Mouse (Mus musculus): ENCODE data around the gene Kcnip4. TPM values are rescaled to one million over a fixed set of nuclear protein-coding genes. Genes with fewer than 3 reads are reported as not detected.
A peak's percentile ranks its signal among the peaks of the same experiment; 100 is the strongest.

The Kcnip4 gene
- polyA plus RNA-seq (2015; fragmentation: Nextera tagmentation; extraction: Ambion mirVana) = 0.27 and 0.51 TPM in 2 replicates

GRCm38 (mm10) chr5:49524394-49525241, at the start of gene Kcnip4:
TSS of gene Kcnip4 (minus strand) at chr5:49524907.
- no peak for ATAC-seq (ENCODE audit: extremely low read depth, insufficient number of reproducible peaks, low FRiP score, low TSS enrichment)
- 2% methylated on average over 49 of the region's 50 CpGs for WGBS
- Histone ChIP-seq H3K36me3 (no peaks in the 10 kb centered on the region), H3K4me2 (peak within 1 kb of the TSS; percentile 97), H3K9me3 (no peaks in the 10 kb centered on the region), H3K9ac (peak within 1 kb of the TSS; percentile 67), H3K27ac (replicated peaks) (no peak within 1 kb of the TSS), H3K4me1 (peaks cover 12% of the 10 kb centered on the region; the same call in 1 of the 2 replicates), H3K4me3 (peak within 1 kb of the TSS; percentile 58), H3K27me3 (replicated peaks) (peaks cover 50% of the 10 kb centered on the region)

GRCm38 (mm10) chr5:49571876-49572275, 47.2 kb upstream of the Kcnip4 start:
- no peak overlapping the region for H3K27ac ChIP-seq (replicated peaks)
- no peaks in the 10 kb centered on the region for H3K36me3 ChIP-seq
- no peaks in the 10 kb centered on the region for H3K27me3 ChIP-seq (replicated peaks)
- no peak overlapping the region for H3K4me3 ChIP-seq
- 70% methylated on average over 4 of the region's 4 CpGs for WGBS
- H3K9ac ChIP-seq = no peak overlapping the region
- H3K4me1 ChIP-seq = no peaks in the 10 kb centered on the region
- no peaks in the 10 kb centered on the region for H3K9me3 ChIP-seq
- H3K4me2 ChIP-seq = no peak overlapping the region
- ATAC-seq (ENCODE audit: extremely low read depth, insufficient number of reproducible peaks, low FRiP score, low TSS enrichment) = no peak

- no peak overlapping the region for H3K4me3 ChIP-seq
- no peak overlapping the region for H3K9ac ChIP-seq
- no peaks in the 10 kb centered on the region for H3K4me1 ChIP-seq
- no peak for ATAC-seq (ENCODE audit: extremely low read depth, insufficient number of reproducible peaks, low FRiP score, low TSS enrichment)
- no peak overlapping the region for H3K27ac ChIP-seq (replicated peaks)
- no peaks in the 10 kb centered on the region for H3K27me3 ChIP-seq (replicated peaks)
- H3K9me3 ChIP-seq = no peaks in the 10 kb centered on the region
- H3K36me3 ChIP-seq = no peaks in the 10 kb centered on the region
- WGBS = 80% methylated on average over 4 of the region's 4 CpGs
- H3K4me2 ChIP-seq = no peak overlapping the region
Measured at GRCm38 (mm10) chr5:49563751-49564150, 39.0 kb upstream of the Kcnip4 start.

GRCm38 (mm10) chr5:49557436-49557835, 32.7 kb upstream of the Kcnip4 start:
- Histone ChIP-seq H3K36me3 (no peaks in the 10 kb centered on the region), H3K9me3 (no peaks in the 10 kb centered on the region), H3K4me3 (no peak overlapping the region), H3K9ac (no peak overlapping the region), H3K4me1 (no peaks in the 10 kb centered on the region), H3K27me3 (replicated peaks) (no peaks in the 10 kb centered on the region), H3K27ac (replicated peaks) (no peak overlapping the region), H3K4me2 (no peak overlapping the region)
- 61% methylated on average over 3 of the region's 3 CpGs for WGBS
- ATAC-seq (ENCODE audit: extremely low read depth, insufficient number of reproducible peaks, low FRiP score, low TSS enrichment) = no peak

- 75% methylated on average over 3 of the region's 3 CpGs for WGBS
- no peak overlapping the region for H3K27ac ChIP-seq (replicated peaks)
- H3K9me3 ChIP-seq = no peaks in the 10 kb centered on the region
- H3K4me2 ChIP-seq = no peak overlapping the region
- no peak overlapping the region for H3K4me3 ChIP-seq
- ATAC-seq (ENCODE audit: extremely low read depth, insufficient number of reproducible peaks, low FRiP score, low TSS enrichment) = no peak
- H3K9ac ChIP-seq = no peak overlapping the region
- H3K27me3 ChIP-seq (replicated peaks) = no peaks in the 10 kb centered on the region
- no peaks in the 10 kb centered on the region for H3K4me1 ChIP-seq
- no peaks in the 10 kb centered on the region for H3K36me3 ChIP-seq
Measured at GRCm38 (mm10) chr5:49547884-49548283, 23.2 kb upstream of the Kcnip4 start.

GRCm38 (mm10) chr5:49529362-49529761, 4.7 kb upstream of the Kcnip4 start:
- Histone ChIP-seq H3K36me3 (no peaks in the 10 kb centered on the region), H3K4me3 (no peak overlapping the region), H3K9me3 (no peaks in the 10 kb centered on the region), H3K9ac (no peak overlapping the region), H3K27ac (replicated peaks) (no peak overlapping the region), H3K4me1 (peaks cover 8% of the 10 kb centered on the region; the same call in 1 of the 2 replicates), H3K4me2 (no peak overlapping the region), H3K27me3 (replicated peaks) (peaks cover 23% of the 10 kb centered on the region)
- WGBS = 50% methylated on average over 8 of the region's 8 CpGs
- ATAC-seq (ENCODE audit: extremely low read depth, insufficient number of reproducible peaks, low FRiP score, low TSS enrichment) = no peak

- no peak overlapping the region for H3K27ac ChIP-seq (replicated peaks)
- no peak overlapping the region for H3K9ac ChIP-seq
- no peak overlapping the region for H3K4me3 ChIP-seq
- H3K4me2 ChIP-seq = peak overlapping the region; percentile 97
- H3K27me3 ChIP-seq (replicated peaks) = peaks cover 50% of the 10 kb centered on the region
- no peak for ATAC-seq (ENCODE audit: extremely low read depth, insufficient number of reproducible peaks, low FRiP score, low TSS enrichment)
- H3K36me3 ChIP-seq = no peaks in the 10 kb centered on the region
- H3K4me1 ChIP-seq = peaks cover 12% of the 10 kb centered on the region; the same call in 1 of the 2 replicates
- H3K9me3 ChIP-seq = no peaks in the 10 kb centered on the region
- 68% methylated on average over 4 of the region's 4 CpGs for WGBS
Measured at GRCm38 (mm10) chr5:49525242-49525612, 520 bp upstream of the Kcnip4 start.

- no peak for ATAC-seq (ENCODE audit: extremely low read depth, insufficient number of reproducible peaks, low FRiP score, low TSS enrichment)
- H3K4me1 ChIP-seq = peaks cover 10% of the 10 kb centered on the region; the same call in 1 of the 2 replicates
- H3K27me3 ChIP-seq (replicated peaks) = peaks cover 50% of the 10 kb centered on the region
- H3K36me3 ChIP-seq = no peaks in the 10 kb centered on the region
- 7% methylated on average over 11 of the region's 11 CpGs for WGBS
- peak overlapping the region; percentile 58 for H3K4me3 ChIP-seq
- no peaks in the 10 kb centered on the region for H3K9me3 ChIP-seq
- peak overlapping the region; percentile 67 for H3K9ac ChIP-seq
- H3K4me2 ChIP-seq = peak overlapping the region; percentile 97
- no peak overlapping the region for H3K27ac ChIP-seq (replicated peaks)
Measured at GRCm38 (mm10) chr5:49523997-49524393, 712 bp downstream of the Kcnip4 start.

GRCm38 (mm10) chr5:49522986-49523385, 1.7 kb downstream of the Kcnip4 start:
- Histone ChIP-seq H3K36me3 (no peaks in the 10 kb centered on the region), H3K4me3 (no peak overlapping the region), H3K4me2 (no peak overlapping the region), H3K9me3 (no peaks in the 10 kb centered on the region), H3K4me1 (peaks cover 10% of the 10 kb centered on the region; the same call in 1 of the 2 replicates), H3K9ac (no peak overlapping the region), H3K27ac (replicated peaks) (no peak overlapping the region), H3K27me3 (replicated peaks) (peaks cover 50% of the 10 kb centered on the region)
- WGBS = 65% methylated on average over 4 of the region's 4 CpGs
- no peak for ATAC-seq (ENCODE audit: extremely low read depth, insufficient number of reproducible peaks, low FRiP score, low TSS enrichment)

- Histone ChIP-seq H3K27ac (replicated peaks) (no peak overlapping the region), H3K36me3 (no peaks in the 10 kb centered on the region), H3K9ac (no peak overlapping the region), H3K27me3 (replicated peaks) (no peaks in the 10 kb centered on the region), H3K4me3 (no peak overlapping the region), H3K4me1 (no peaks in the 10 kb centered on the region), H3K9me3 (no peaks in the 10 kb centered on the region), H3K4me2 (no peak overlapping the region)
- ATAC-seq (ENCODE audit: extremely low read depth, insufficient number of reproducible peaks, low FRiP score, low TSS enrichment) = no peak
- WGBS = 64% methylated on average over 3 of the region's 3 CpGs
Measured at GRCm38 (mm10) chr5:49498743-49499142, 26.0 kb downstream of the Kcnip4 start.

GRCm38 (mm10) chr5:49487270-49487669, 37.4 kb downstream of the Kcnip4 start:
- no peak overlapping the region for H3K4me3 ChIP-seq
- H3K9ac ChIP-seq = no peak overlapping the region
- no peaks in the 10 kb centered on the region for H3K9me3 ChIP-seq
- no peak overlapping the region for H3K4me2 ChIP-seq
- ATAC-seq (ENCODE audit: extremely low read depth, insufficient number of reproducible peaks, low FRiP score, low TSS enrichment) = no peak
- no peaks in the 10 kb centered on the region for H3K4me1 ChIP-seq
- no peaks in the 10 kb centered on the region for H3K36me3 ChIP-seq
- H3K27ac ChIP-seq (replicated peaks) = no peak overlapping the region
- no peaks in the 10 kb centered on the region for H3K27me3 ChIP-seq (replicated peaks)
- WGBS = 47% methylated on average over 2 of the region's 2 CpGs

GRCm38 (mm10) chr5:49470738-49471137, 54.0 kb downstream of the Kcnip4 start:
- Histone ChIP-seq H3K27me3 (replicated peaks) (no peaks in the 10 kb centered on the region), H3K27ac (replicated peaks) (no peak overlapping the region), H3K4me3 (no peak overlapping the region), H3K4me2 (no peak overlapping the region), H3K9me3 (no peaks in the 10 kb centered on the region), H3K36me3 (no peaks in the 10 kb centered on the region), H3K4me1 (no peaks in the 10 kb centered on the region), H3K9ac (no peak overlapping the region)
- ATAC-seq (ENCODE audit: extremely low read depth, insufficient number of reproducible peaks, low FRiP score, low TSS enrichment) = no peak
- 68% methylated on average over 2 of the region's 2 CpGs for WGBS
